Mouse (Mus musculus) spleen, adult 2 months (tissue): ENCODE measurements at regions not wholly inside any gene's neighbourhood (a gene's known extent, or its start where the extent isn't known, plus 50 kb on each side); places are given as distances from the start of the nearest gene placed in this dataset.

ENCODE experiments used
- DNase-seq, 2 experiments: peaks; one replicate each; pipeline versions ENCODE4 v3.0.0 to v3.0.0-alpha.2; 2012 to 2021; ENCODE audit warnings: low spot score in 2 of 2, low read depth in 1 of 2
- H3K27ac ChIP-seq: fragments of 200-500 bp; 2 replicates; pipeline ENCODE4 v1.5.1; 2012; ENCODE audit warnings: low read length, inconsistent platforms; ENCODE audit not compliant: insufficient read depth
- H3K27me3 ChIP-seq: fragments of 200-500 bp; 2 replicates; pipeline ENCODE4 v1.6.1; 2012; ENCODE audit warnings: mild to moderate bottlenecking, moderate library complexity, low read length, inconsistent platforms; ENCODE audit not compliant: control insufficient read depth, insufficient read depth
- H3K36me3 ChIP-seq: fragments of 200-500 bp; 2 replicates; pipeline ENCODE4 v1.6.1; 2012; ENCODE audit warnings: mild to moderate bottlenecking, low read length, inconsistent platforms; ENCODE audit not compliant: control insufficient read depth, insufficient read depth
- H3K4me1 ChIP-seq: fragments of 200-500 bp; 2 replicates; pipeline ENCODE4 v1.6.1; 2011; ENCODE audit warnings: inconsistent platforms; ENCODE audit not compliant: control insufficient read depth, insufficient read depth, insufficient read length
- H3K4me3 ChIP-seq: fragments of 200-500 bp; 2 replicates; pipeline ENCODE4 v1.5.1; 2011; ENCODE audit warnings: mild to moderate bottlenecking, inconsistent platforms; ENCODE audit not compliant: insufficient read depth, insufficient read length; ENCODE audit errors: extremely low read depth
- CTCF ChIP-seq: fragments of 200-500 bp; IDR thresholded peaks from 2 replicates; pipeline ENCODE4 v1.5.1; 2011; ENCODE audit warnings: mild to moderate bottlenecking, inconsistent platforms; ENCODE audit not compliant: insufficient read depth, insufficient read length, insufficient replicate concordance; ENCODE audit errors: extremely low read depth
- POLR2A ChIP-seq: fragments of 200-500 bp; IDR thresholded peaks from 2 replicates; pipeline ENCODE4 v1.6.1; 2011; ENCODE audit warnings: low read depth, low read length, inconsistent platforms
- WGBS: fragments of 180-500 bp; shearing (Covaris S2); methylation state at CpG from one replicate; pipeline ENCODE4 v1.1.7; 2018; 5-methylcytosine and 5-hydroxymethylcytosine counted together

GRCm38 (mm10) chr7:129689464-129689863 lies 97.8 kb downstream of the Wdr11 start:
- Histone ChIP-seq H3K4me3 (no peak overlapping the region), H3K27me3 (no peaks in the 10 kb centered on the region), H3K36me3 (no peaks in the 10 kb centered on the region), H3K27ac (no peak overlapping the region), H3K4me1 (no peaks in the 10 kb centered on the region)
- DNase-seq: no peak
- TF ChIP-seq POLR2A: no peak
- no peak for TF ChIP-seq CTCF
- WGBS: 95% methylated on average over 3 of the region's 3 CpGs

DNA sequence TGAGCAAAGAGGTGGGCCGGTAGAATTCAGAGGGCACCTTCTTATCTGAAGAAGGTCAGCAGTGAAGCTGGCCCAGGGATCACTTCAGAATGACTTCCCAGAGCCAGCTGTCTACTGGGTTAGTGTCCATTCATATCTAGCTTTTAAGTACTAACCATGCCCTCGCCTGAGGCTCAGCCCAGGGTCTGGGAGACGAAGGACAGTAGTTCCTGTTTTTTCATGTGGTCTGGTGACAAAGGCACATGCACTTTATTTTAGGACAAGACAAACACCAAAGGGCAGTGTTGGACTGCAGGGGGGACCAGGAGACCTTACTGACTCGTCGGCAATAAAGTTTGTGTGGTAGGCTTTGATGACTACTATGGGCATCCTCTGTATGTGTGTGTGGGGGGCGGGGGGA lies 99.2 kb downstream of the Wdr11 start:
- TF ChIP-seq POLR2A (no peak), CTCF (no peak)
- no peaks in the 10 kb centered on the region for H3K27me3 ChIP-seq
- H3K4me1 ChIP-seq: no peaks in the 10 kb centered on the region
- H3K27ac ChIP-seq: no peak overlapping the region
- WGBS: 59% methylated on average over 6 of the region's 6 CpGs
- H3K36me3 ChIP-seq: no peaks in the 10 kb centered on the region
- H3K4me3 ChIP-seq: no peak overlapping the region
- DNase-seq: no peak

- no peak for DNase-seq
- TF ChIP-seq CTCF (no peak), POLR2A (no peak)
- Histone ChIP-seq H3K27ac (no peak overlapping the region), H3K4me1 (no peaks in the 10 kb centered on the region), H3K27me3 (no peaks in the 10 kb centered on the region), H3K36me3 (no peaks in the 10 kb centered on the region), H3K4me3 (no peak overlapping the region)
- 66% methylated on average over 3 of the region's 3 CpGs for WGBS
These were observed 100.0 kb downstream of the Wdr11 start for GRCm38 (mm10) chr7:129691619-129692071.

DNA sequence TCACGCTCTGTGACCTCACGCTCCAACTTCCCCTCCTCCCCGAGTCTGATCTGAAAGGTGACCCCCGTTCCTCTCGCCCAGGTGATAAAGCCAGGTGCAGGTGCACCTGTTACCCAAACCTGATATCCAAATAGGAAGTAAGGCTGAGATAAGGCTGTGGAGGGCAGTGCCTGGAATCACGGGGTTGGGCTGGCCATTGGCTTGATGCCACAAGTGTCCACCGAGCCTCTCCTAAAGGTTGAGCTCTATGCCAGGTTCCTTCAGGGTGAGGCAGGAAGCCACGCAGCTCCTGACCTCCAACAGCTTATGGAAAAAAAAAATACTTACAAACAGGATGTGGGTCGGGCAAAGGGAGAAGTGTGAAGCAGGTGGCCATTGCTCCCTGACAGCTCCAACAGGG lies 102.0 kb downstream of the Wdr11 start:
- 55% methylated on average over 9 of the region's 9 CpGs for WGBS
- no peak for DNase-seq
- Histone ChIP-seq H3K27me3 (no peaks in the 10 kb centered on the region), H3K4me3 (no peak overlapping the region), H3K36me3 (no peaks in the 10 kb centered on the region), H3K27ac (no peak overlapping the region), H3K4me1 (no peaks in the 10 kb centered on the region)
- TF ChIP-seq POLR2A (no peak), CTCF (no peak)

GRCm38 (mm10) chr7:129694168-129694567 lies 102.5 kb downstream of the Wdr11 start:
- Histone ChIP-seq H3K4me1 (no peaks in the 10 kb centered on the region), H3K36me3 (no peaks in the 10 kb centered on the region), H3K27ac (no peak overlapping the region), H3K4me3 (no peak overlapping the region), H3K27me3 (no peaks in the 10 kb centered on the region)
- DNase-seq: no peak
- TF ChIP-seq CTCF (no peak), POLR2A (no peak)

DNA sequence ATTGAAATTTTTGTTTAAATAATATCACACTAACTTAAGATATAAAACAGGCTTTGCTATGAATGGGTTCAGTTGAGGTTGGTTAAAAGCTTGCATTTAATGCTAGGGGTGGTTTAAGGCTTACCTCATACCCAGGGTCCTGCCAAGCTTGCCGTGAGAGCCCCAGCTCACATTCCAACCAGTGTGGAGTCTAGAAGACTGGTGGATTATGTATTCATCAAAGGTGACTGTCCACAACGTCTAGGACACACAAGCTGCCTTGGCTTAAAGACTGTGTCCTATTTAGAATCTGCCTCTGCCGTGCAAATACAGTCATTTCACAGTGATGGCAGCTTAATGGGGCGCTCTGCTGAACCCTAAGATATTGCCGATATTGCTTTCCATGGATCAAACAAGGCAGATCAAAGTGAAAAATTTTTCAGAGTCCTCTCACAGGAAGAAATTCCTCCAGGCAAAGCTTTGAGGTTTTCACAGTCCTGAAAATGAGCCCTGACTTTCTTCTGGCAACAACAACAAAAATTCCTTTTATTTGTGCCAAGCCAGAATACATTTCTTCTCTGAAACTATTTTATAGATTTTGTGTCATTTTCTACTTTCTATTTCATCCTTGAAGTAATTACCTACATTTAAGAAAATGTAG lies 108.4 kb downstream of the Wdr11 start:
- DNase-seq: no peak
- no peaks in the 10 kb centered on the region for H3K36me3 ChIP-seq
- H3K27ac ChIP-seq: no peak overlapping the region
- H3K4me1 ChIP-seq: no peaks in the 10 kb centered on the region
- no peak overlapping the region for H3K4me3 ChIP-seq
- 81% methylated on average over 5 of the region's 5 CpGs for WGBS
- H3K27me3 ChIP-seq: no peaks in the 10 kb centered on the region
- TF ChIP-seq CTCF (no peak), POLR2A (no peak)

DNA sequence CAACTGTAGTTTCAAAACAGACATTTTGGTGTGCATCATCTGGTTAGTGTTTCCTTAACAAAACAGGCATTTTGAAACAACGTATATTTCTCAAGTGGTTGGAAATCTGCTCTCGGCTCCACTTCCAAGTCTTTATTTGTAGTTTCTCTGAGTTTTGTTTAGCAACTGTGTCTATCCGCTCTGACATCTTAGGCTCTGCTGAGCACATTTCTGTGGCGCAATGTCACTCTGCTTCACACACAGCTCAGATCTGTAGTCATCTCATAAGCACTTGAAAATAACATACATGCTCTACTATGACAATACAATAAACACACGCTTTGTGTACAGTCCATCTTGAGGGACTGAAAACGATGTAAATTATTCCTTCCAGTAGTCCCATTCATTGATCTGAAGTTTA lies 135.9 kb downstream of the Wdr11 start:
- TF ChIP-seq POLR2A (no peak), CTCF (no peak)
- H3K4me3 ChIP-seq: no peak overlapping the region
- H3K27ac ChIP-seq: no peak overlapping the region
- no peak for DNase-seq
- WGBS: 91% methylated on average over 6 of the region's 6 CpGs
- no peaks in the 10 kb centered on the region for H3K27me3 ChIP-seq
- H3K4me1 ChIP-seq: no peaks in the 10 kb centered on the region
- no peaks in the 10 kb centered on the region for H3K36me3 ChIP-seq
